Mouse (Mus musculus) layer of hippocampus, postnatal 36 days (tissue): ENCODE measurements around the gene Cyp2a4. TPM values are rescaled to one million over a fixed set of nuclear protein-coding genes. Genes with fewer than 3 reads are reported as not detected.
"Not testable (repeated sequence)": the region's sequence is repeated elsewhere in the genome, so short reads cannot be mapped to it uniquely, and the experiment has no call there.

Source experiments
- DNase-seq, 2 experiments: peaks; one replicate each; pipeline ENCODE4 v3.0.0; 2022
- total RNA-seq, 2 experiments: library from RNA; stranded (reverse); gene quantifications; 2 replicates each; pipeline ENCODE4 v1.2.3; 2021

The Cyp2a4 gene
- not detected for total RNA-seq

- not testable (repeated sequence) for DNase-seq
Observed at GRCm38 (mm10) chr7:26306926-26307325, at the start of gene Cyp2a4. Gene Cyp2a4 (plus strand): TSS chr7:26307169.

GRCm38 (mm10) chr7:26260034-26260433, 46.9 kb upstream of the Cyp2a4 start, which contains the start of gene Vmn1r184:
Gene Vmn1r184 (plus strand): TSS chr7:26260334.
- DNase-seq, result not testable (repeated sequence)

DNA sequence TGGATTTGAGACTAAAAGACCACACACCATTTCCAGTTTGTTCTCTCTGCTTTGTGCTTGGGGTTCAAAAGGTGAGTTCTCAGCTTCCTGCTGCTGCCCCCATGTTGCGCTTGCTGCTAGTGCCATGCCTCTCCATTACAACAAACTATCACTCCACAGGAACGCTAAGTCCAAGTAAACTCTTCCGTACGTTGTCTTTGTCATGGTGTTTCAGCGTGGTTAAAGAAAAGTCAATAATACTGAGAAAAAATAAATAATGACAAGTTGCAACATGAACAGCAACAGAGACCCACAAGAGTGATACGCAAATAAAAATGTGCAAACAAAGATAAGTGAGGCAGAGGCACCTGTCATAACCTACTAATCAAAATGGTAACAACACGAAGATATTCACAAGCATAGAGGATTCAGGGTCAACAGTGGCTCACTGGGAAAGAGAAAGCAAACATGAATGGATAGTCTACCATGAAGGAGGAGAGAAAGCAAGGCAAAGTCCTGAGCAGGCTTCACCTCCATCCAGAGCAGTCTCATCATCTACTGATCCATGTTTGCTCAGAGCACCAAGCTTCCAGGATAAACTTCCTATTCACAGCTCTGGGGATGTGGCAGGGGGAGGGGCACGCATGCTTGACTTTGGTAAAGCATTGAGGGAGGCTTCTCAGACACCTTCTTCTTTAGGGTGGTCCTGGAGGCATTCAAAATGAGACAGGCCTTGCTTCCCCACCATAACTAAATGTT, 3.4 kb upstream of the Cyp2a4 start:
- DNase-seq, result not testable (repeated sequence)

GRCm38 (mm10) chr7:26311786-26312185, 4.8 kb downstream of the Cyp2a4 start:
- not testable (repeated sequence) for DNase-seq

DNA sequence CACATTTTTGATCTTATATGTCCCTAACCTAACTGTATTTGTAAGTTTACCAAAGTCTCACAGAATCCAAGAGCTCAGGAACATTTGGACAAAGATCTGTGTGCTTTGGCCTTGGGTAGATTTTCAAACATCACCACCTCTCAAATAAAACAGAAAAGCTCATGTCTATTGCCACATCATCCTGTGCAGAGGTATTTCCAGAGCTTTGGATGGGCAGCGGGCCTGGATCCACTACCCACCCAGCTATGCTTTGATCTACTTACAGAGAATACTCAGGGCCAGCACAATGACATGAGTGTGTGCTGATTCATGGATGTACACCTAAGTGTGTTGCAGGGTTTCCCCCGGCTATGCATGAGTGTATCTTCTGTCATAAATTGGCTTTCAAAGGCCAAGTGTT, 8.2 kb downstream of the Cyp2a4 start:
- DNase-seq, result not testable (repeated sequence)

GRCm38 (mm10) chr7:26315809-26316208, 8.8 kb downstream of the Cyp2a4 start:
- not testable (repeated sequence) for DNase-seq

- DNase-seq, result not testable (repeated sequence)
Observed at GRCm38 (mm10) chr7:26320361-26320760, 13.4 kb downstream of the Cyp2a4 start.

- DNase-seq, result not testable (repeated sequence)
Observed at GRCm38 (mm10) chr7:26350177-26350576, 43.2 kb downstream of the Cyp2a4 start.

GRCm38 (mm10) chr7:26352258-26352657, 45.3 kb downstream of the Cyp2a4 start:
- not testable (repeated sequence) for DNase-seq

DNA sequence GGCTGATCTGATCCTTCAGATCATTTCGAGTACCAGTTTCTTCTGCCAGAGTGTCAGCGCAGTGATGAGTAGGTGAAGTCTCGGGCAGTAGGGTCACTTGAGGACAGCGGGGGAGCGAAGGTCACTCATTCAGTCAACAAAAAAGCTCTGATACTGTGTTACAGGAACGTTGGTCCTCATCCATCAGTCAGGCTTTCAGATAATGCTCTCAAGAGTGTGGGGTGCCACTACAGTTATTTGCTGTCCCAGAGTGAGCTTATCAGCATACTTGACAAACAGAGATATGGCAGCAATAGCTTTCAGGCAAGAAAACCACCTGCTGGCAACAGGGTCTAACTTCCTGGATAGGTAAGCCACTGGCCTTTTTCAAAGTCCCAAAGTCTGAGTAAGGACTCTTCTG, 49.8 kb downstream of the Cyp2a4 start:
- DNase-seq, result not testable (repeated sequence)

Other genes starting within 250 kb of the Cyp2a4 start
- not detected for gene Cyp2b13, start 245.7 kb upstream of the Cyp2a4 start, total RNA-seq
- not detected for gene Cyp2b9, start 133.8 kb upstream of the Cyp2a4 start, total RNA-seq
- gene Vmn1r184, start 46.8 kb upstream of the Cyp2a4 start, total RNA-seq, result not detected
- gene Nlrp9c, start 96.5 kb downstream of the Cyp2a4 start, total RNA-seq, result not detected
- not detected for gene Nlrp4a, start 127.9 kb downstream of the Cyp2a4 start, total RNA-seq
- not detected for gene Nlrp9a, start 227.9 kb downstream of the Cyp2a4 start, total RNA-seq